Mouse (Mus musculus) forebrain, embryonic 10.5 days (tissue): ENCODE results near the gene Acbd4. TPM values are rescaled to one million over a fixed set of nuclear protein-coding genes. Genes with fewer than 3 reads are reported as not detected.
A peak's percentile ranks its signal among the peaks of the same experiment; 100 is the strongest.

Experiments used
- DNase-seq: peaks from one replicate; pipeline ENCODE4 v3.0.0-alpha.2; 2017; ENCODE audit warnings: low spot score; ENCODE audit errors: extremely low spot score
- H3K27ac ChIP-seq: fragments of 300-500 bp; sonication (generic); 2 replicates; pipeline ENCODE4 v1.5.1; 2016; ENCODE audit warnings: mild to moderate bottlenecking
- H3K27me3 ChIP-seq: fragments of 300-500 bp; sonication (generic); 2 replicates; pipeline ENCODE4 v1.6.1; 2016; ENCODE audit warnings: mild to moderate bottlenecking; ENCODE audit not compliant: poor library complexity, severe bottlenecking
- H3K36me3 ChIP-seq: fragments of 300-500 bp; sonication (generic); replicated peaks from 2 replicates; pipeline ENCODE4 v1.6.1; 2016; ENCODE audit warnings: mild to moderate bottlenecking, moderate library complexity
- H3K4me1 ChIP-seq: fragments of 300-500 bp; sonication (generic); 2 replicates; pipeline ENCODE4 v1.6.1; 2016
- H3K4me3 ChIP-seq: fragments of 300-500 bp; sonication (generic); 2 replicates; pipeline ENCODE4 v1.5.1; 2016; ENCODE audit warnings: mild to moderate bottlenecking, moderate library complexity
- H3K9me3 ChIP-seq: fragments of 300-500 bp; sonication (generic); 2 replicates; pipeline ENCODE4 v1.6.1; 2016; ENCODE audit warnings: mild to moderate bottlenecking, moderate library complexity
- WGBS: fragments of 180-500 bp; shearing (Covaris S2); methylation state at CpG from one replicate; pipeline ENCODE4 v1.1.7; 2016; 5-methylcytosine and 5-hydroxymethylcytosine counted together
- polyA plus RNA-seq: library from polyadenylated mRNA; unstranded; fragments of >200 nt; fragmentation: Nextera tagmentation; extraction: Ambion mirVana; gene quantifications from 2 replicates; pipeline ENCODE4 v1.2.1, GENCODE M21; 2016

Acbd4 gene
- polyA plus RNA-seq, 1 experiment from 2014 or later, result 7.5 TPM

GRCm38 (mm10) chr11:103095801-103096200 lies 5.7 kb upstream of the Acbd4 start:
- H3K9me3 ChIP-seq, result no peaks in the 10 kb centered on the region
- peaks cover 45% of the 10 kb centered on the region for H3K4me1 ChIP-seq
- H3K27ac ChIP-seq, result no peak overlapping the region
- H3K36me3 ChIP-seq, result no peaks in the 10 kb centered on the region
- WGBS, result 89% methylated on average over 6 of the region's 6 CpGs
- DNase-seq, result no peak
- H3K4me3 ChIP-seq, result no peak overlapping the region
- peaks cover 59% of the 10 kb centered on the region for H3K27me3 ChIP-seq

DNA sequence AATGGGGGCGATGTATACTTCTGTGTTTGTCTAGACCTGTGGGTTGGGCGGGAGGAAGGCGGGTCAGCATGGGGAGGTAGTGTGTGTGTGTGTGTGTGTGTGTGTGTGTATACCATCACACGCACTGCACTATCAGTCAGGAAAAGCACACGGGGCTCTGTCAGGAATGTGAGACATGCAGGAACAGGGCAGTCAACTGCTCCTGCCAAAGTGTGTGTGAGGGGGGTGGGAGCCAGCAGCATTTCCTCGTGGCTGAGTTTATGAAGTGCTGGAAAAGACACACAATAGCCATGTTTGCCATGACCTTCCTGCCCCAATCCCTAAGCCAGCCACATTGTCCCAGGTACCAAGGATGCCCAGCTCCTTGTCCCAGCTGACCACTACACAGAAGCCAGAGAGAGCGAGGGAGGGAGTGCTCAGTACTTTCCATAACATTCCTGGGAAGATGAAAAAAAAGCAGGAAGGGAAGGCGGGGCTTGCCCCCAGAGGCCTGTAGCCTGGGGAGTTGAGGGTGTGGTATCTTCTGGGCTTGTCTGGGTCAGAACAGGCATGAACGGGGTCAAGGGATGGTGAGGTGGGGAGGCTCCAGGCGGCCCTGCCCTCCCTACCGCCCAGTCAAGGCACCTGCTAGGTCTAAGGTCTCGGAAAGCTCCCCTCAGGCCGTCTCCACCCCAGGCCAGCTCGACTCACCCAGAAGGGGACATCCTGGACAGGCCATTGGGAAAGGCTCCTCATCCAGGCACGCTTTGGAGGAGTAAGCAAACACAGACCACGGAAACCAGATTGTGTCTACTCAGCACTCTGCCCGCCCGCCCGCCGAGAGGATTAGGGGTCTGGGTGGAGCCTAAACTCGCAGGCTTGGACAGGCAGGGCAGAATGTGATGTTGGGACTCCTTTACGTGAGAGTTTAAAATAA lies 4.2 kb upstream of the Acbd4 start:
- 22% methylated on average over 22 of the region's 22 CpGs for WGBS
- no peaks in the 10 kb centered on the region for H3K9me3 ChIP-seq
- H3K27me3 ChIP-seq, result peaks cover 73% of the 10 kb centered on the region
- H3K4me3 ChIP-seq, result peak overlapping the region; percentile 31
- peaks cover 59% of the 10 kb centered on the region for H3K4me1 ChIP-seq
- peak overlapping the region; percentile 65 for H3K27ac ChIP-seq
- DNase-seq, result peak; percentile 41
- no peaks in the 10 kb centered on the region for H3K36me3 ChIP-seq

- peaks cover 86% of the 10 kb centered on the region for H3K27me3 ChIP-seq
- no peaks in the 10 kb centered on the region for H3K9me3 ChIP-seq
- H3K36me3 ChIP-seq, result no peaks in the 10 kb centered on the region
- WGBS, result 69% methylated on average over 11 of the region's 11 CpGs
- DNase-seq, result no peak
- no peak overlapping the region for H3K27ac ChIP-seq
- peaks cover 73% of the 10 kb centered on the region for H3K4me1 ChIP-seq
- no peak overlapping the region for H3K4me3 ChIP-seq
Measured at GRCm38 (mm10) chr11:103098531-103099190, 2.8 kb upstream of the Acbd4 start.

DNA sequence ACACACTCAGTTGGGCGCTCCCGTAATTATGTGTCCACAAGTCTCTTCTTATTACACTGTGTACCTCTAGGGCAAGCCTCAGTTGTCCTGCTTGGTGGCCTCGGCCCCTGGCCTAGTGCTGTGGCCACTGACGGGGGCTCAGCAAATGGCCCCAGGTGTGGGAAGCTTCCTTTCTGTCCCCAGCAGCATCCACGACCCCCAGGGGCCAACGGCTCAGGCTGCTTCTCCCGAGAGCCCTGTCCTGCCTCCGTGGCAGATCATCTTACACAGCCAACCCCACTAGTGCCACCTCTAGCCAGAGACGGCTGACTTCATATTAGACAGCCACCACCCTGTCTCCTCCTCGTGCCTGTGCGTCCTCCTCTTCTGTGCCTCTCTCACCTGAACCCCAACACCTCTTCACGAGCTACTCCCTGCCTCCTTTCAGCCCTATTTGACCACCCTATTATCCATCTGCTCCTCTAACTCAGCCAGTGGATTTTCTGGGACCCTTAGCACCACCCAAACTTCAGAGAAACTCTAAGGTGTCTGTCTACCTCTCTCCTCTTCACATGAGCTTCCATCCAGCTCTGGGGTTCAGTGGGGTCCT lies 2.0 kb upstream of the Acbd4 start:
- Histone ChIP-seq H3K4me3 (no peak overlapping the region), H3K9me3 (no peaks in the 10 kb centered on the region), H3K27me3 (peaks cover 94% of the 10 kb centered on the region), H3K27ac (no peak overlapping the region), H3K4me1 (peaks cover 70% of the 10 kb centered on the region), H3K36me3 (no peaks in the 10 kb centered on the region)
- DNase-seq, result no peak
- WGBS, result 54% methylated on average over 12 of the region's 12 CpGs

GRCm38 (mm10) chr11:103100361-103100760 lies 1.1 kb upstream of the Acbd4 start:
- H3K27me3 ChIP-seq, result peaks cover 97% of the 10 kb centered on the region
- H3K4me1 ChIP-seq, result peaks cover 69% of the 10 kb centered on the region

GRCm38 (mm10) chr11:103101866-103102501 lies 502 bp downstream of the Acbd4 start:
- peaks cover 90% of the 10 kb centered on the region for H3K27me3 ChIP-seq
- peaks cover 76% of the 10 kb centered on the region for H3K4me1 ChIP-seq
- H3K4me3 ChIP-seq, result peak overlapping the region; percentile 64
- 3% methylated on average over 30 of the region's 30 CpGs for WGBS
- H3K9me3 ChIP-seq, result no peaks in the 10 kb centered on the region
- H3K27ac ChIP-seq, result peak overlapping the region; percentile 64
- H3K36me3 ChIP-seq, result no peaks in the 10 kb centered on the region
- peak; percentile 51 for DNase-seq

More at GRCm38 (mm10) chr11:103100361-103100760, 1.1 kb upstream of the Acbd4 start:
- Histone ChIP-seq H3K4me3 (no peak overlapping the region), H3K27ac (no peak overlapping the region), H3K36me3 (no peaks in the 10 kb centered on the region), H3K9me3 (no peaks in the 10 kb centered on the region)
- peak; percentile 14 for DNase-seq
- WGBS, result 79% methylated on average over 8 of the region's 8 CpGs

- Histone ChIP-seq H3K9me3 (no peaks in the 10 kb centered on the region), H3K4me1 (peaks cover 67% of the 10 kb centered on the region), H3K27me3 (peaks cover 82% of the 10 kb centered on the region), H3K4me3 (peak overlapping the region; percentile 64), H3K27ac (peak overlapping the region; percentile 72), H3K36me3 (no peaks in the 10 kb centered on the region)
- 1% methylated on average over 35 of the region's 35 CpGs for WGBS
- DNase-seq, result peak; percentile 96
Measured at GRCm38 (mm10) chr11:103102725-103103349, 1.4 kb downstream of the Acbd4 start.

GRCm38 (mm10) chr11:103103621-103104020 lies 2.1 kb downstream of the Acbd4 start:
- peak overlapping the region; percentile 37; the same call in 1 of the 2 replicates for H3K27ac ChIP-seq
- DNase-seq, result no peak
- H3K27me3 ChIP-seq, result peaks cover 74% of the 10 kb centered on the region
- H3K9me3 ChIP-seq, result no peaks in the 10 kb centered on the region
- H3K36me3 ChIP-seq, result no peaks in the 10 kb centered on the region
- WGBS, result 63% methylated on average over 8 of the region's 8 CpGs
- H3K4me1 ChIP-seq, result peaks cover 64% of the 10 kb centered on the region
- H3K4me3 ChIP-seq, result peak overlapping the region; percentile 64

- Histone ChIP-seq H3K27me3 (peaks cover 65% of the 10 kb centered on the region), H3K27ac (no peak overlapping the region), H3K9me3 (no peaks in the 10 kb centered on the region), H3K4me3 (no peak overlapping the region), H3K36me3 (no peaks in the 10 kb centered on the region), H3K4me1 (peaks cover 56% of the 10 kb centered on the region)
- whole genome bisulfite sequencing, result 87% methylated on average over 7 of the region's 7 CpGs
- no peak for DNase-seq
Measured at GRCm38 (mm10) chr11:103104469-103104868, 3.0 kb downstream of the Acbd4 start.

DNA sequence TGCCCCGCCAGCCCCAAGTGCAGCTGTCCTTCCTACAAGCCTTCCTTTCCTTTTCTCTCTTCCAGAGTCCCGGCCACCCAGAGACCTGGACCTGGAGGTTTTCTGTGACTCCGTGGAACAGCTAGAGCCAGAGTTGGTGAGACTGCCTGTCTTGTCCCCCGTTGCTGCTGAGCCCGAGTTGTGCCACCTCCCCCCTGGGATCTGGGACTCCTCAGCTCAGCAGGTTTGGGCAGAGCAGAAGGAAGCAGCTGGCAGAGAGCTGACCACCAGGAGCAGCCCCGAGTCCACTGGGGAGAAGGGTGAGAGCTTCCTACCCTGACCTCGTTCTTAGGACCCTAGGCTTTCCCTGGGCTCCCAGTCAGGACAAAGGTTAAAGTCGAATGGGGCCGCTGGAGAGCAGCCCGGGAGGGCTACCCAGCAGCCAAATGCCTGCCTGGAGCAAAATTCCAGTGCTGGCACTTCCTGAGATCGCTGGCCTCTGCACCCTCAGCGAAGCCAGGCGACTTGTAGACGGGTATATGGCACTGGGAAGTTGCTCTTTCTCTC lies 3.8 kb downstream of the Acbd4 start:
- peaks cover 53% of the 10 kb centered on the region for H3K4me1 ChIP-seq
- no peak overlapping the region for H3K4me3 ChIP-seq
- peaks cover 61% of the 10 kb centered on the region for H3K27me3 ChIP-seq
- no peak overlapping the region for H3K27ac ChIP-seq
- peak; percentile 14 for DNase-seq
- no peaks in the 10 kb centered on the region for H3K36me3 ChIP-seq
- WGBS, result 60% methylated on average over 14 of the region's 14 CpGs
- H3K9me3 ChIP-seq, result no peaks in the 10 kb centered on the region

GRCm38 (mm10) chr11:103105810-103106209 lies 4.3 kb downstream of the Acbd4 start:
- Histone ChIP-seq H3K9me3 (no peaks in the 10 kb centered on the region), H3K27me3 (peaks cover 61% of the 10 kb centered on the region), H3K4me3 (no peak overlapping the region), H3K27ac (no peak overlapping the region), H3K36me3 (no peaks in the 10 kb centered on the region), H3K4me1 (peaks cover 53% of the 10 kb centered on the region)
- DNase-seq, result no peak
- 83% methylated on average over 6 of the region's 6 CpGs for WGBS

DNA sequence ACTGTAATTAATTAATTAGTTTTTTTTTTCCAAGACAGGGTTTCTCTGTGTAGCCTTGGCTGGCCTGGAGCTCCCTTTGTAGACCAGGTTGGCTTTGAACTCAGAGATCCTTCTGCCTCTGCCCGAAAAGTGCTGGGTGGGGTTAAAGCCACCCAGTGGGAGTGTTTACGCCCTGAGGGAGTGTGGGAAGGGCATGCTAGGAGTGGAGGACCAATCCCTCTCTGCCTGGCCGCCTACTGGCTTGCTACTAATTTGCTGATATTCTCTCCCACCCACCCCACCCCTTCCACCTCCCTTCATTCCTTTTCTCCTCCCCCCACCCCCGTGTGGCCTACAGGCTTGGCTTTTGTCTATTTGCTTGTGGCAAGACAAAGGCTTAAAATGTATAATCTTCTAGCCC lies 4.9 kb downstream of the Acbd4 start:
- no peaks in the 10 kb centered on the region for H3K9me3 ChIP-seq
- peaks cover 61% of the 10 kb centered on the region for H3K27me3 ChIP-seq
- peaks cover 50% of the 10 kb centered on the region for H3K4me1 ChIP-seq
- H3K4me3 ChIP-seq, result no peak overlapping the region
- 63% methylated on average over 4 of the region's 4 CpGs for WGBS
- DNase-seq, result no peak
- no peak overlapping the region for H3K27ac ChIP-seq
- no peaks in the 10 kb centered on the region for H3K36me3 ChIP-seq
